Mouse (Mus musculus): ENCODE measurements around the gene Ftl1-ps1. TPM values are rescaled to one million over a fixed set of nuclear protein-coding genes. Genes with fewer than 3 reads are reported as not detected.

The Ftl1-ps1 gene
- polyA plus RNA-seq (2015; fragmentation: Nextera tagmentation; extraction: Ambion mirVana), result 72.8 and 92.1 TPM in 2 replicates

DNA sequence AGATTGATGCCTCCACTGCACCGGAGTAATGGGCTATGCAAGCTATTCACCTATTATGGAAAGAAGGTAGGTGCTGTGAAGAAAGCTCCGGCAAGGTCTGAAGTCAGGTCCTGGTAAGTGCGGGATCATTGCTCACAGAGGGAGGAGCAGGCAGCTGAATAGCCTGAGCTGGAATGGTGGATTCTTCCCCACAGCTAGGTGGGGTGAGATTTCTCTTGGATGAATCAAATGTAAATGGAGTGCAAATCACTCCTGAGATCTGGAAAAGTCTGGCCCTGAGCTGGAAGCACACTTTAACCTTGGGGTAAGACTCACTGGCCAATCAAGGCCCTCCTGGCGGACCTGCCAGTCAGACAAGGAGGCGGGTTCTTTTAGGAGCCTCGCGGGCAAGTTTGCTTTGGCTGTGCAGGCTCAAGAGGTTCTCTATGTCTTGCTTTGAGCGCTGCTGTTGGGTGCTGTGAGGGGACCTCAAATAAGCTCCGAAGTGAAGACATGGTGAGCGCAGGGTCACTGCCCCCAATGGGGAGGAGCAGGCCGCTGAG lies at the start of gene Ftl1-ps1:
Gene Ftl1-ps1 (plus strand): TSS at position 397 of the 542 bp plus-strand sequence.
- no peak for ATAC-seq (ENCODE audit: low FRiP score)
- H3K36me3 ChIP-seq, result no peaks in the 10 kb centered on the region

DNA sequence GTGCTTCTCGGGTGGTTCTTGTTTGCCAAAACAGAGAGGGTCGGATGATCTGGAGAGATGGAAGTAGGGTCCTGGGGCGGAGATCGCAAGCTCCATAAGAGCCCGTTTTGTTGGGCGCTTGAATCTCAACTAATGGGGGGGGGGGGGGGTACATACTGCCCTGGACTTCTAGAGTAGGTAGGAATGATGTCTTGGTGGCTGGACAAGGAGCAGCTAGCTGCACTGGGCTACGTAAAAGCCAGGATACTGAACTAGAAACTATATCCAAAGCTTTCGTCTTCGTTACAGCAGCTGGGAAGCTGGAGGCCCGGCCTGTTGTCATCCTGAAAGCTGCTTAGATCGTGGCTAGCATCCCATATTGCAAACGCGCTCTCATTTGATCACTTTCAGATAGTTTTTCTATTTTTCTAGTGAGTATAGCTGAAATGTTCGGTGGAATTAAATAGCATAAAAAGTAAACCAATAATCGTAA lies 49.0 kb upstream of the Ftl1-ps1 start:
- peak overlapping the region; percentile 91 for H3K4me3 ChIP-seq (replicated peaks)
- peak overlapping the region; percentile 86 for H3K27ac ChIP-seq (replicated peaks)
- peak overlapping the region; percentile 66 for H3K4me2 ChIP-seq
- ATAC-seq (ENCODE audit: low FRiP score), result peak; percentile 74
- no peaks in the 10 kb centered on the region for H3K9me3 ChIP-seq (replicated peaks)
- 2% methylated on average over 15 of the region's 15 CpGs for WGBS
- peaks cover 19% of the 10 kb centered on the region for H3K4me1 ChIP-seq
- H3K36me3 ChIP-seq, result peaks cover 17% of the 10 kb centered on the region; the same call in 1 of the 2 replicates
- peak overlapping the region; percentile 82 for H3K9ac ChIP-seq (replicated peaks)
- H3K27me3 ChIP-seq (replicated peaks), result no peaks in the 10 kb centered on the region

More for the DNA sequence above, at the start of gene Ftl1-ps1:
- Histone ChIP-seq H3K27me3 (replicated peaks) (no peaks in the 10 kb centered on the region), H3K4me3 (replicated peaks) (no peak within 1 kb of the TSS), H3K4me2 (peak within 1 kb of the TSS; percentile 29), H3K27ac (replicated peaks) (no peak within 1 kb of the TSS), H3K9me3 (replicated peaks) (no peaks in the 10 kb centered on the region), H3K4me1 (no peaks in the 10 kb centered on the region), H3K9ac (replicated peaks) (no peak within 1 kb of the TSS)
- 12% methylated on average over 11 of the region's 11 CpGs for WGBS

DNA sequence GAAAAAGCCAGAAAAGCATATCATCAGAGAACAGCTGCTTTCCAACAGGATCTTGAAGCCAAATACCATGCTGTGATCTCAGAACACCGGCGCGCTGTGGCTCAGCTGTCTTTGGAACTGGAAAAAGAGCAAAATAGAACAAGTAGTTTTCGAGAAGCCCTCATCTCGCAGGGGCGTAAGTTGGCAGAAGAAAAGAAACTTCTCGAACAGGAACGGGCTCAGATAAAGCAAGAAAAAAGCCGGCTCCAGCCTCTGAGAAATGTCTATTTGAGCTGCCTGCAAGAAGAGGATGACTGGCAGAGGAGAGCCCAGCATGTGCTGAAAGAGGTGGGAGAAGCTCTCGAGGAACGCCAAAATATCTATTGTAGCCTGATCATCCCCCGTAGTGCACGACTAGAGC lies 43.0 kb upstream of the Ftl1-ps1 start:
- no peak overlapping the region for H3K27ac ChIP-seq (replicated peaks)
- no peak for ATAC-seq (ENCODE audit: low FRiP score)
- no peaks in the 10 kb centered on the region for H3K4me1 ChIP-seq
- no peak overlapping the region for H3K4me3 ChIP-seq (replicated peaks)
- H3K4me2 ChIP-seq, result no peak overlapping the region
- peaks cover 68% of the 10 kb centered on the region for H3K36me3 ChIP-seq
- WGBS, result 96% methylated on average over 13 of the region's 13 CpGs
- H3K9ac ChIP-seq (replicated peaks), result no peak overlapping the region
- H3K9me3 ChIP-seq (replicated peaks), result no peaks in the 10 kb centered on the region
- no peaks in the 10 kb centered on the region for H3K27me3 ChIP-seq (replicated peaks)

DNA sequence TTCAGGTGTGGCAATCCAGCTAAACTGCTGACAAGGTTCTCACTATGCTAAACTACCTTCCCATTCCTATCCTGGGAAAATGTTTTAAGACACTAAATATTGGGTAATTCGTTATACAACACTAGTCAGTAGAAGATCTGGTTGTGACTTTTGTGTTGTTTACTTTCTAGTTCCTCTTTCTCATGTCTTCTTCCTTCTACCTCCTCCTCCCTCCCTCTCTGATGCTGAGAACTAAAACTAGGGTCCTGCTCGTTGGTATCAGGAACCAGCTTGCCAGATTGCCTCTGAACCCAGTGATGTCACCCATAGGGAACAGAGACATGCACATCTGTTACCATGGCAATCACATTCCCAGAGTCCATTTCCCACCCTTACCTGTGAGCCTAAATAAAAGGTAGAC lies 37.3 kb upstream of the Ftl1-ps1 start:
- Histone ChIP-seq H3K4me2 (no peak overlapping the region), H3K27me3 (replicated peaks) (no peaks in the 10 kb centered on the region), H3K9ac (replicated peaks) (no peak overlapping the region), H3K9me3 (replicated peaks) (no peaks in the 10 kb centered on the region), H3K4me3 (replicated peaks) (no peak overlapping the region), H3K36me3 (peaks cover 41% of the 10 kb centered on the region), H3K4me1 (no peaks in the 10 kb centered on the region), H3K27ac (replicated peaks) (no peak overlapping the region)
- no peak for ATAC-seq (ENCODE audit: low FRiP score)
- WGBS, result 74% methylated on average over 2 of the region's 2 CpGs

DNA sequence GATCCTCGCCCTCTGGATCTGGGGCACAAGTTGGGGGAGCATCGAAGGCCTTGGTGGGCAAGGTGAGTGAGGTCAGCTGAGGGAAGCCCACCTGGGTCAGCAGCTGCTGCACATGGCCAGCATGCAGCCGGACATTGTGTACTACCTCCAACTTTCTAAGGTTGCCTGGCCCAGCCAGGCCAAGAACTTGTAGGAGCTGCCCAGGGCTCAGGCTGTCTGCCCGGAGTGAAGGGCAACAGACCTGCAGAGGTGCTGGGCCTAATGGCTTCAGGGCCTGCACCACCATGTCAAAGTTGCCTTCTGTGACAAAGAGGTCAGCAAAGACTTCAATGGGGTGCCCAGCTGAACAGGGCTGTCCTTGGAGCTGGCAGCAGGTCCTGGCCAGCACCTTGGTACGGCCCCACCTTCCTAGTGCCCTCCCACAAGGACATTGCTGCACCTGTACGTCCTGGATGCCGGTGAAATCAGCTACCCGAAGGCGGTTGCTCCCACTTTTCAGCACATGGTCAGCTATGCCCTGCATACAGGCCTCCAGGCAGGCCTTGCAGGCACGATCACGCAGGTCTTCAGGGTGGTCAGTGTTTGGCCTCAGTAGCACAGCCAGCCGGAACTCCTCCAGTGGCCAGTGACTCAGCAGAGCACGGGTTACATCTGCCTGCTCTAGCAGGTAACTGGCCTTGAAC lies 36.2 kb upstream of the Ftl1-ps1 start:
- 93% methylated on average over 13 of the region's 13 CpGs for whole genome bisulfite sequencing
- H3K27ac ChIP-seq (replicated peaks), result no peak overlapping the region
- H3K27me3 ChIP-seq (replicated peaks), result no peaks in the 10 kb centered on the region
- no peak overlapping the region for H3K9ac ChIP-seq (replicated peaks)
- H3K9me3 ChIP-seq (replicated peaks), result no peaks in the 10 kb centered on the region
- peak; percentile 26; the same call in 1 of the 2 replicates for ATAC-seq (ENCODE audit: low FRiP score)
- no peak overlapping the region for H3K4me3 ChIP-seq (replicated peaks)
- no peak overlapping the region for H3K4me2 ChIP-seq
- peaks cover 32% of the 10 kb centered on the region for H3K36me3 ChIP-seq
- no peaks in the 10 kb centered on the region for H3K4me1 ChIP-seq

DNA sequence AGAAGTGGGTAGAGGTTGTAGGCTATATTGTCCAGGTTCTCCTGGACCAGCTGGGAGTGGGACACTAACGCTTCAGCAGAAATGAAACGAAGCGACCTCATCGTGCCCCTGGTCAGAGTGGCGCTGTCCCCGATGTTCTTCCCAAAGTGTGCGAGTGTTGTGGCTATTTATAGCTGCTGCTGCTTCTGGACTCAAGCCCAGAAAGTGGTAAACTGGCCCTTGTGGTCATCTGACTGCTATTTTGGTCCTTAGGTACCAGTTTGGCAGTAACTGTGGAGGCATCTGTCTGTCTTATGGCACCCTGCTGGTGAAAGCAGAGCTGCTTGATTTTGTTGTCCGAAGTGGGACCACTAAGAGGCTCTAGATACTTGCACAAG lies 35.6 kb upstream of the Ftl1-ps1 start, which contains the start of gene Lrrc14b:
Gene Lrrc14b (minus strand): TSS at position 147 of the 377 bp plus-strand sequence.
- Histone ChIP-seq H3K4me2 (no peak within 1 kb of the TSS), H3K4me1 (no peaks in the 10 kb centered on the region), H3K27me3 (replicated peaks) (no peaks in the 10 kb centered on the region), H3K9ac (replicated peaks) (no peak within 1 kb of the TSS), H3K9me3 (replicated peaks) (no peaks in the 10 kb centered on the region), H3K36me3 (peaks cover 27% of the 10 kb centered on the region), H3K27ac (replicated peaks) (no peak within 1 kb of the TSS), H3K4me3 (replicated peaks) (no peak within 1 kb of the TSS)
- no peak for ATAC-seq (ENCODE audit: low FRiP score)
- WGBS, result 74% methylated on average over 8 of the region's 8 CpGs

DNA sequence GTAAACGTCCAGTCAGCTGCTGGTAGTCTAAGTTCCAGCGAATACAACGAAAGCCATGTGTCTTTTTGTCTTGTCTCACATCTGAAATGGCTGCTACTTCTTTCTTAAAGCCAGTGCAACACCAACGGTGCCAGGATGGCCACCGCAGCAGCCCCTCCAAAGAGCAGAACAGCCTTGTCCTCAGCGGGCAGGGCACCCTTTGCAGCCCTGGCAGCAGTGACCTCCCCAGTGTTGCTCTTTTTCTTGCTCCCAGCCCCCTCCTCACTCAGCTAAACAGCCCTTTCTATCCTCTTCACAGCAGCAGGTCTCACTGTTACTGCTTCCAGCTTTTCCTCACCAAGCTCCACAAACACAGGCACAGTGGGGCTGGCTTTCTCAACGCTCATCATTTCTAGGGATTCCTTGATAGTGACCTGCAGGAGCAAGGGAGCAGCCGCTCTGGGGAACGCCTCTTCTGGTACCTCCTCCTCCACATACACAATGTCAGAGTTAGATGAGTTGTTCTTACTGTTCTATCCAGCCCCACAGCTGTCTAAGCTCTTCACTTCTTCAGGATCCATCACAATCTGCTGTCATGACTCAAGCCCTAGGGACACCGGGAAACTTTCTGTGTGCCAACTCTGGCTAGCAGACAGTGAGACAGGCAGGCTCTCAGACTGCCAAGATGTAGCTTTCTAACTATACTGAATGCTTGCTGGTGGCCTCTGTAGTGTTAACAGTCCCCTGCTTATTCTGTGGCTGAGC lies 17.8 kb upstream of the Ftl1-ps1 start:
- WGBS, result 47% methylated on average over 10 of the region's 10 CpGs
- peak overlapping the region; percentile 63 for H3K27ac ChIP-seq (replicated peaks)
- H3K27me3 ChIP-seq (replicated peaks), result no peaks in the 10 kb centered on the region
- ATAC-seq (ENCODE audit: low FRiP score), result peak; percentile 83
- H3K9me3 ChIP-seq (replicated peaks), result no peaks in the 10 kb centered on the region
- no peak overlapping the region for H3K4me3 ChIP-seq (replicated peaks)
- peak overlapping the region; percentile 29 for H3K4me2 ChIP-seq
- H3K36me3 ChIP-seq, result no peaks in the 10 kb centered on the region
- H3K9ac ChIP-seq (replicated peaks), result no peak overlapping the region; the same call in 1 of the 2 replicates
- peaks cover 16% of the 10 kb centered on the region for H3K4me1 ChIP-seq

DNA sequence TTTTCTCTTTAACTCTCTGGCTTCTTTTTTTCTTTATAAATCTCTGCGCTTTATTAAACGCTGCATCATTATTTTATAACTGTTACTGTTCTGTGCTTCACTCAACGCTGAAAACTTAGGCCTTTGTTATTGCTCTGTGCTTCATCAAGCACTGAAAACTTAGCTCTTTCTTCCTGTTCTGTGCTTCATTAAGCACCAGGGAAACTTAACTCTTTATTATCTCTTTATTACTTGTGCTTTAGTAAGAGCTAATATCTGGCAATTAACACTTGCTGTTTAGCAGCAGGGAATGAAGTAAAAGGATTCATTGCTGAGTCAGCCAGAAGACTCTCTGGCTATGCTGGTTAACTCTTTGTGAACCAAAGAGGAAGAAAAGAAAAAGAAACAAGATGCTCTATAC lies 17.2 kb upstream of the Ftl1-ps1 start:
- H3K4me1 ChIP-seq, result peaks cover 16% of the 10 kb centered on the region
- peak overlapping the region; percentile 29 for H3K4me2 ChIP-seq
- peak; percentile 73 for ATAC-seq (ENCODE audit: low FRiP score)
- 17% methylated on average over 3 of the region's 3 CpGs for WGBS
- no peak overlapping the region for H3K4me3 ChIP-seq (replicated peaks)
- H3K36me3 ChIP-seq, result no peaks in the 10 kb centered on the region
- H3K27ac ChIP-seq (replicated peaks), result peak overlapping the region; percentile 63; the same call in 1 of the 2 replicates
- H3K27me3 ChIP-seq (replicated peaks), result no peaks in the 10 kb centered on the region
- no peak overlapping the region; the same call in 1 of the 2 replicates for H3K9ac ChIP-seq (replicated peaks)
- no peaks in the 10 kb centered on the region for H3K9me3 ChIP-seq (replicated peaks)

DNA sequence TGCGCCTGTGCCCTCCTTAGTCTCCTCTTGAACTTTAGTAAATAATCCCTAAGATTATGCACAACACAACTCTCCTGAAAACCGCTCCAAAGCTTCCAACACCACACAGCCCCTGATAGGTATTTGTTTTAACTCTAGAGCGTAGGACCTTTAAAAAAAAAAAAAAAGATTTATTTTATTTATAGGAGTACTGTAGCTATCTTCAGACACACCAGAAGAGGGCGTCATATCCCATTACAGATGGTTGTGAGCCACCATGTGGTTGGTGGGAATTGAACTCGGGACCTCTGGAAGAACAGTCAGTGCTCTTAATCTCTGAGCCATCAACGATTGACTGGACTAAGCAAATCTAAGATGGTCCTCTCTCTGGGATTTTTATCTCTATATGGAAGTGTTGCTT lies 9.8 kb upstream of the Ftl1-ps1 start:
- Histone ChIP-seq H3K27ac (replicated peaks) (no peak overlapping the region), H3K27me3 (replicated peaks) (no peaks in the 10 kb centered on the region), H3K36me3 (no peaks in the 10 kb centered on the region), H3K4me2 (peak overlapping the region; percentile 60), H3K9ac (replicated peaks) (0 out of 2 replicates have a peak overlapping the region, but pooled peaks have one; percentile 63), H3K4me3 (replicated peaks) (peak overlapping the region; percentile 76), H3K9me3 (replicated peaks) (no peaks in the 10 kb centered on the region), H3K4me1 (peaks cover 8% of the 10 kb centered on the region; the same call in 1 of the 2 replicates)
- 72% methylated on average over 6 of the region's 6 CpGs for WGBS
- ATAC-seq (ENCODE audit: low FRiP score), result peak; percentile 8; the same call in 1 of the 2 replicates

DNA sequence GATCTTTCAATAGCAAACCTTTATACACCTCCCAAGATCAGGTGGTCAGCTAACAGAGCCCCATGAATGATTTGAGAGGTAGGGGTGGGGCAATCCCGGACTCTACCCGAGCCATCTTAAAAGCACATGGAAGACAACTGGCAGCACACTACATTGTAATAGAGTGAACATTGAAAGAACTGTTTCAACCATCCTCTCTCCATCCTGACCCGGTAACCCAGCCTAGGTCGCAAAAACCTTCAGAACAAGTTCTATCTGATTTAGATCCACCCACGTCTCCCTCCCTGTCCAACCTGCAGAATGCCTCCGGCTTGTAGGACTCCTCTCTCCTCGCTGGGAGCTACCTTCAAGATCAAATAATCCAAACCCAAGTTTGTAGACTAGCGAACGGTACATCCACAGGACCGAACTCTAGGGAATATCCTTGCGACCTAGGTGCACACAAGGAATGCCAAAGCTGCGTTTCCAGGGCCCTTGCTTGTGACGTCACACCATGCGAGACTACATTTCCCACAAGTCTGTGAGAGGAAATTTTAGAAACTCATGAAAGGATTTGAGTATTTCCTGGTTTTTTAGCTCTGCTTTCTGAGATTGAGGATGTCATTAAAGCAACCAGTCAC lies 9.0 kb upstream of the Ftl1-ps1 start, which contains the start of gene Zfp72:
Gene Zfp72 (minus strand): TSS at position 466 of the 620 bp plus-strand sequence.
- WGBS, result 2% methylated on average over 14 of the region's 14 CpGs
- Histone ChIP-seq H3K4me3 (replicated peaks) (peak within 1 kb of the TSS; percentile 76), H3K27ac (replicated peaks) (peak within 1 kb of the TSS; percentile 56; the same call in 1 of the 2 replicates), H3K4me1 (peaks cover 8% of the 10 kb centered on the region; the same call in 1 of the 2 replicates), H3K9me3 (replicated peaks) (no peaks in the 10 kb centered on the region), H3K27me3 (replicated peaks) (no peaks in the 10 kb centered on the region), H3K9ac (replicated peaks) (peak within 1 kb of the TSS; percentile 63), H3K36me3 (no peaks in the 10 kb centered on the region), H3K4me2 (peak within 1 kb of the TSS; percentile 60)
- ATAC-seq (ENCODE audit: low FRiP score), result peak; percentile 95

DNA sequence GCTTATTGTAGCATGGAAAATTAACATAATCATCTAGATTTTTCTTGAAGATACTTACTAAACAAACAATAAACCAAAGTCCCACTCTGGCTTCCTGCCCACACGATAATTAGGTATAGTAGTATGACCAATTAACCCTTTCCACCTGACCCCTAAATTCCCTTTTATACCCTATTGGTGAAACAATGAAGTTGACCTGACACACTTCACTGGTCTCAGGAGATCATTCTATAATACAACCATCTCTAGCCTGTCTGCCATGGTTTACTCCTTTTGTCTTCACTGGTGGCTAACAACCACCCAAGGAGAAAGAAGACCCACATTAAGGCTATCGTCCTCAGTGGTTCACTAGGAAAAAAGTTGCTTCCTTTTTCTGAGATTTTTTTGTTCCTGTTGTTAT lies 8.3 kb upstream of the Ftl1-ps1 start:
- no peak overlapping the region for H3K4me2 ChIP-seq
- peaks cover 8% of the 10 kb centered on the region; the same call in 1 of the 2 replicates for H3K4me1 ChIP-seq
- H3K36me3 ChIP-seq, result no peaks in the 10 kb centered on the region
- H3K9ac ChIP-seq (replicated peaks), result no peak overlapping the region
- 0 out of 2 replicates have a peak, but pooled peaks have one; percentile 29 for ATAC-seq (ENCODE audit: low FRiP score)
- H3K9me3 ChIP-seq (replicated peaks), result no peaks in the 10 kb centered on the region
- H3K4me3 ChIP-seq (replicated peaks), result no peak overlapping the region
- no peaks in the 10 kb centered on the region for H3K27me3 ChIP-seq (replicated peaks)
- WGBS, result 73% methylated on average over 2 of the region's 2 CpGs
- no peak overlapping the region for H3K27ac ChIP-seq (replicated peaks)
